ENCODE assay signal across 32 mouse cellular contexts in genomic region chr16:45071424-45071823, GRCm38 (mm10). TPM values are rescaled to one million over a fixed set of nuclear protein-coding genes. Genes with fewer than 3 reads are reported as not detected.
A peak's percentile ranks its signal among the peaks of the same experiment; 100 is the strongest.
DNase-seq lines count a peak whose midpoint lies in the region; ATAC-seq and TF ChIP-seq lines count a peak whose summit lies in the region.
"Had no signal": no experiment of that assay in that cellular context is flagged by ENCODE, and none has a peak within 500 bp of the region (broad histone marks: within the 10 kb centered on the region; RNA-seq: fewer than 3 reads in every experiment).

No protein-coding gene starts in this region.

- no peaks in the 10 kb centered on the region for H3K9me3 ChIP-seq in forebrain, embryonic 14.5 days (replicated peaks; ENCODE audit: control insufficient read depth, low read length)
- H3K9me3 ChIP-seq: embryonic facial prominence, embryonic 15.5 days; forebrain, embryonic 12.5 days; heart, embryonic 12.5 days; heart, embryonic 15.5 days; hindbrain, embryonic 10.5 days; hindbrain, embryonic 13.5 days had no signal

- no peaks in the 10 kb centered on the region for H3K4me1 ChIP-seq in forebrain, embryonic 14.5 days (ENCODE audit: control insufficient read depth, insufficient read depth, low read length)
- H3K4me1 ChIP-seq: forebrain, embryonic 12.5 days; heart, embryonic 12.5 days; heart, embryonic 15.5 days; hindbrain, embryonic 10.5 days; hindbrain, embryonic 13.5 days had no signal

- no peak for TF ChIP-seq CTCF in gastrocnemius, adult 2 months (IDR thresholded peaks at IDR 0.05)

- H3K4me2 ChIP-seq in forebrain, embryonic 14.5 days (ENCODE audit: low read length): no peak overlapping the region
- H3K4me2 ChIP-seq: embryonic facial prominence, embryonic 15.5 days; forebrain, embryonic 12.5 days; heart, embryonic 12.5 days; heart, embryonic 15.5 days; hindbrain, embryonic 13.5 days had no signal

- H3K4me3 ChIP-seq in gastrocnemius, adult 2 months: no peak overlapping the region
- H3K4me3 ChIP-seq in forebrain, embryonic 14.5 days (ENCODE audit: low read depth, low read length): no peak overlapping the region
- H3K4me3 ChIP-seq: embryonic facial prominence, embryonic 15.5 days; erythroblast, embryonic 14.5 days; forebrain, embryonic 12.5 days; heart, embryonic 12.5 days; heart, embryonic 15.5 days; hindbrain, embryonic 10.5 days; hindbrain, embryonic 13.5 days had no signal

- H3K36me3 ChIP-seq in forebrain, embryonic 14.5 days (ENCODE audit: control insufficient read depth, insufficient read depth, low read length): no peaks in the 10 kb centered on the region
- H3K36me3 ChIP-seq: embryonic facial prominence, embryonic 15.5 days; forebrain, embryonic 12.5 days; heart, embryonic 12.5 days; heart, embryonic 15.5 days; hindbrain, embryonic 10.5 days; hindbrain, embryonic 13.5 days had no signal

- no peaks in the 10 kb centered on the region for H3K27me3 ChIP-seq in forebrain, embryonic 14.5 days (replicated peaks; ENCODE audit: control insufficient read depth, insufficient read depth, low read length)
- H3K27me3 ChIP-seq: embryonic facial prominence, embryonic 15.5 days; forebrain, embryonic 12.5 days; heart, embryonic 12.5 days; heart, embryonic 15.5 days; hindbrain, embryonic 13.5 days had no signal

- H3K9ac ChIP-seq in forebrain, embryonic 14.5 days (ENCODE audit: low read length): no peak overlapping the region
- H3K9ac ChIP-seq: embryonic facial prominence, embryonic 15.5 days; forebrain, embryonic 12.5 days; heart, embryonic 12.5 days; heart, embryonic 15.5 days; hindbrain, embryonic 13.5 days had no signal

- peak overlapping the region; percentile 76; the same call in 1 of the 2 replicates for H3K27ac ChIP-seq in gastrocnemius, adult 2 months
- H3K27ac ChIP-seq in forebrain, embryonic 14.5 days (ENCODE audit: low read depth, low read length): no peak overlapping the region
- H3K27ac ChIP-seq: embryonic facial prominence, embryonic 15.5 days; forebrain, embryonic 12.5 days; heart, embryonic 15.5 days; hindbrain, embryonic 10.5 days; hindbrain, embryonic 13.5 days; hindbrain, postnatal 0 days had no signal

- ATAC-seq in forebrain, embryonic 14.5 days: no peak
- ATAC-seq: CD4-positive, CD25-positive, alpha-beta regulatory T cell, adult 4 months; forebrain, embryonic 16.5 days; hindbrain, postnatal 0 days; inflammation-experienced regulatory T-cells, adult 6 months; intestine, embryonic 16.5 days had no signal

- WGBS in forebrain, embryonic 14.5 days: 87% methylated on average over 2 of the region's 2 CpGs

- no peak for DNase-seq in gastrocnemius, adult 2 months
- DNase-seq in gastrocnemius, postnatal 4 days (ENCODE audit: low spot score in 2 of 2): no peak
- peak; percentile 21 for DNase-seq in Muller cell, postnatal 12 days (ENCODE audit: inconsistent ontology term)
- peak; percentile 2 for DNase-seq in adipocyte (ENCODE audit: low spot score)
- DNase-seq in adrenal gland, postnatal 10 days: no peak
- no peak for DNase-seq in forebrain, embryonic 14.5 days (ENCODE audit: low spot score)
- no peak for DNase-seq in c-Kit-positive CD71-positive TER-119-positive erythroid progenitor cells, embryonic 14.5 days (ENCODE audit: low spot score)
- DNase-seq: adrenal gland, adult 8-10 months; adrenal gland, postnatal 36 days; cerebellum, adult 11 months; cerebellum, adult 2 months; cerebellum, adult 9-11 months; cerebellum, postnatal 25 days; gastrocnemius, postnatal 14 days; heart, adult 18-20 months; heart, postnatal 10 days; heart, postnatal 36 days; kidney, adult 18-20 months had no signal

- intact Hi-C loops in gastrocnemius, adult 2 months (cut with DNase I): no loop called here

RNA-seq across cellular contexts. Expression of gene Ccdc80, which starts 21.8 kb away (rescaled TPM):
- total RNA-seq in gastrocnemius, adult 2 months (2021): 10 to 100 TPM; 18.7 to 21.8 TPM
- 100 to 1,000 TPM; 163 to 171 TPM for total RNA-seq in gastrocnemius, postnatal 4 days (2021)
- total RNA-seq in adrenal gland, postnatal 10 days (2021): 10 to 100 TPM; 60.7 to 82.4 TPM
- polyA plus RNA-seq in forebrain, embryonic 14.5 days (2014; fragmentation: Nextera tagmentation; extraction: Ambion mirVana): 14.1 and 22.6 TPM in 2 replicates
- total RNA-seq: common myeloid progenitor, adult 5-6 weeks; MEL had no signal

Comparison
In these comparisons a context has a peak if more than half of its experiments do, and no peak if none do; other contexts are left out.
1. DNase-seq: peak in Muller cell, postnatal 12 days (single experiment) and adipocyte (single experiment); none in gastrocnemius, adult 2 months (single experiment), gastrocnemius, postnatal 4 days (0 of 2), adrenal gland, postnatal 10 days (single experiment), forebrain, embryonic 14.5 days (single experiment) and c-Kit-positive CD71-positive TER-119-positive erythroid progenitor cells, embryonic 14.5 days (single experiment).